Mouse (Mus musculus) cerebellum, adult 2 months (tissue): Measurements from ENCODE around the gene Dclk1.

ENCODE experiments used
- CTCF ChIP-seq: fragments of 200-500 bp; IDR thresholded peaks from 2 replicates; pipeline ENCODE4 v1.5.1; 2011; ENCODE audit warnings: low read depth, mild to moderate bottlenecking, control low read depth, low read length, moderate library complexity, borderline replicate concordance; ENCODE audit not compliant: insufficient read depth
- POLR2A ChIP-seq: fragments of 200-500 bp; IDR thresholded peaks from 2 replicates; pipeline ENCODE4 v1.6.1; 2011; ENCODE audit warnings: low read length, control low read depth, borderline replicate concordance; ENCODE audit not compliant: insufficient read depth

- TF ChIP-seq POLR2A (no peak), CTCF (no peak)
Observed at GRCm38 (mm10) chr3:55549376-55549775, 307.2 kb downstream of the Dclk1 start.
